Mouse (Mus musculus) ovary, postnatal 14 days (tissue): ENCODE data around the gene Gm8439.
"Not testable (repeated sequence)": the region's sequence is repeated elsewhere in the genome, so short reads cannot be mapped to it uniquely, and the experiment has no call there.

Source experiments
- DNase-seq: peaks from one replicate; pipeline ENCODE4 v3.0.0; 2022; ENCODE audit warnings: low spot score

Gene Gm8439

DNA sequence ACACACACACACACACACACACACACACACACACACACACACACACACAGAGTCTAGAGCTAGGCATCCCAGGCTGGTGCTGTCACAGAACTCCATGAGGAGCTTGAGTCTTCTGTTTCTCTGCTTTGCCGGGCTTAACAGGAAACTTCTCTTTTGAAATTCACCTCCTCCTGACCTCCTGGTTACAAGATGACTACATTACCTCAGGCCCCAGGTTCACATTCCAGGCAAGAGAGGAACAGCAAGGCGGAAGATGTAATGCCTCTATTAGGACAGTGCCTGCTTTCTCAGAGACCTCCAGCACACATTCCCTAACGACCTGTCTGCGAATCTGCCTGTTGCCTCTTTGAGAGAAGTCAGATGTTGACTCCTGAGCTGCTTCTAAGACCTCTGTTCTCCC, at the start of gene Gm8439:
Gene Gm8439 (plus strand): TSS at position 301 of the 400 bp plus-strand sequence.
- no peak for DNase-seq

DNA sequence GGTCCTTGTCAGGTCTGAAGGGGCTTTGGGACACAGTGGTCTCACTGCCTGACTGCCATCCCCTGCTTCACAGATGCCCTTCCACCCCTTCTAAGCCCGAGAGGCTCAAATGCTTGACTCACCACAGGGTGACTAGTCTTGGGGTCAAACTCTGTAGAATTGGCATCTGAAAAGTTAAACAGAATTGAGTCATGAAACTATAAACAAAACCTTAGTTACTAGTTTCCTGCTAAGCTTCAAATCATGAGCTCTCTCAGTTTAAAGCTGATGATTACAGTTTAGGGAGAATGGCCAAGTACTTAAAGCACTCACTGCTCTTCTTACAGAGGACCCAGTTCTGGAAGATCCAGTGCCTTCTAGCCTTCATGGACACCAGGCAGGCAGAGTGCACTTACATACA, 43.6 kb upstream of the Gm8439 start:
- DNase-seq: no peak

DNA sequence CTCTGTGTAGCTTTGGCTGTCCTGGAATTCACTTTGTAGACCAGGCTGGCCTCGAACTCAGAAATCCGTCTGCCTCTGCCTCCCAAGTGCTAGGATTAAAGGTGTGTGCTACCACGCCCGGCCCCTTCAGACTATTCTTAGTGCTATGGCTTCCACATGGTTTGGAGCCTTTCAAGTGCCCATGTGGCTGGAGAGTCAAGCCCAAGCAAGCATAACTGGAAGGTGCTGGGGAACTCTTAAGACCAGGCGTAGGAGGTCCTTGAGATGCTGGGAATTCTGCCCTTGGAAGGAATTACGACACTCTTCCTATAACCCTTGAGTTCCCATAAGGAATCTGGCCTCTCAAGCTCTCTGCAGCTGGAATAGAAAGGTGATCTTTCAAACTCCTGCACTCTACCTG, 32.0 kb upstream of the Gm8439 start:
- DNase-seq: no peak

DNA sequence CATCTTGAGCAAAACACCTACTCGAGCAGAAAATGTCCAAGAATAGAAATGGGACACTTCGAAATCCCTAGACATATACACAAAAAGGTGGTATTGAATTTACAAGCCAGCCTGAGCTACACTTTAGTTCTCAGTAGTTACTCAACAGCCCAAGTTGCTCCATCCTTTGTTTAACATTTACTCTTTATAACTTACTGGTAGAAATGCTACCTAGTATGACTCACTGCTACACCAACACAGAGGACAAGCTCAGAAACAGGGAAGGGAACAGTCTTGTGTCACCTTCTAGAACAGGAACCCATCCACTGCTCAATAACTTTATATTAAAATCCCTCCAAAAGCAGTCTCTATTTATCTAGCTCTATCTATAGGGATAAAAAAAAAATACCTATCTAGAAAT, 22.8 kb upstream of the Gm8439 start:
- no peak for DNase-seq

DNA sequence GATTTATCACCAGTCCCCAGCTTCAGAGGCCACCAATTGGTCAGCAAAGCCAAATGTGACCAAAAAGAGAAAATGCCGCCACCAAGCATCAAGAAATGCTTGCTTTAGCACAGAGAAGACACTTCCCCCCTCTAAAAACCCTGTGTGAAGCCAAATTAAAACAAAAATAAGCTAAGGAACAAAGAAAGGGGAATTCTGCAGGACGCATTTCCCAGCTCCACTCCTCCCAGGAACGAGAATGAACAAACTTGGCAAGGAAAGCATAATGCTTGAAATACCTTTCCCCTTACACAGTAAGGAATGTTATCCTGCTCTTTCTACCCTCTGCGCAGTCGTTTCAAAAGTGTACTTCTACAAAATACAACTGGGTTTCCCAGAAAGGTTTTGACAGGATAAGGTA, 20.5 kb upstream of the Gm8439 start:
- DNase-seq: no peak

DNA sequence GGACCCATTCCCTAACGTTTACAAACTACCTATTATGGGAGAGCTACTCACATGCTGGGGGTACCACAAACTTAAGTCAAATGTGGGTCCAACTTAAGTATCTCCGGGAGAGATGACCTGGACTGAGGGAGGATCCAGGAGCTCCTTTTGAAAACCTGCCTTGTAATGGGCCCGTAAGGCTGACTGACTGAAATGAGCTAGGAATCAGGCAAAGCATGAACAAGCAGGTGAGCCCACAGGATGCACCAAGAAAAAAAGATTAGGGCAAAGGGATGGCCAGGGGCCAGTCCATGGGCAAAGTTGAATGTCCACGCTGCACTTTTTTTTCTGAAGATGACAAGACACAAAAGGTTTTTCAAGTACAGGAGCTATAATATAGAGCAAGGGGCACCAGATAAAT, 19.5 kb upstream of the Gm8439 start:
- no peak for DNase-seq

DNA sequence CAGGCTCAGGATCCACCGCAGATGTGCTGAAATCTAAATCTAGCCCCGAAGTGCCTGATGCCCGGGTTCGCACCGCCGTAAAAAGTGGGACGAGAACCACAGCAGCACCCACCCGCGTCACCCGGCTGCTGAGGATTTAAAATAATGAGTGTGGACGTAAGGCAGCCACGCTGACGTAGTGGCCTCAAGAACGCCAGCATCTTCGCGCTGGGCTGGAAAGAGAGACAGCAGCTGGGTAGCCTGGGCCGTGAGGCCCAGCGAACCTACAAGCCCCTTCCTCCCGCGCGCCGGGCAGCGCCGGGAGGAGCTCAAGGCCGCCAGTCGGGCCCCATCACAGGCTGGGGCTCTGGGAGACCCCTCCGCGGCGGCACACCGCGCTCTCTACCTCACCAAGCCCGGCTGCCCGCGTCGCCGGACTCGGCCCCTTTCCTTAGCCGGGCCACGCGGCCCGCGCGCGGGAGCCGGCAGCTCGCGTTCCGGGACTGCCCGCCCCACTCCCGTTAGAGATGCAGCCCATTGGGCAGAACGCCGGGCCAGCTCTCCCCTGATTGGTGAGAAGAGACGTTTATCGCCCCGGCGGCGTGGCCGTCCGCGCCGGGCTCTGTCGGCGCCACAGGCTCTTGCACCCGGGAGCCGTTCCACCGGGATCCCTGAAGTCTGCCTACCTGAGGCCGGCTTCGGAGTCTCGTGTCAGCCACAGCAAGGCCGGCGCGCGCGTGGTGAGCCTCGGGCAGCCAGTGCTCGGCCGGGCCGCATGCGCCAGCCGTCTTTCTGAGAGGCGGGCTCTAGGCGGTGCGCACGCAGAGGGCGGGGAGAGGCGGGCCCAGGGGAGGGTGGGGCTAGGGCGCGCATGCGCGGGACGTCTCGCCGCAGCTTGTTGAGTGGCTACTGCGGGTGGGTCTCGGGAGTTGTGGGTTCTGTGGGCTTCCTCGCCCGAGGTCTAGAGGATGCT, 18.8 kb upstream of the Gm8439 start, which contains the start of gene Ctps:
Gene Ctps (minus strand): TSS at position 791 of the 952 bp plus-strand sequence.
- DNase-seq: peak; percentile 90

DNA sequence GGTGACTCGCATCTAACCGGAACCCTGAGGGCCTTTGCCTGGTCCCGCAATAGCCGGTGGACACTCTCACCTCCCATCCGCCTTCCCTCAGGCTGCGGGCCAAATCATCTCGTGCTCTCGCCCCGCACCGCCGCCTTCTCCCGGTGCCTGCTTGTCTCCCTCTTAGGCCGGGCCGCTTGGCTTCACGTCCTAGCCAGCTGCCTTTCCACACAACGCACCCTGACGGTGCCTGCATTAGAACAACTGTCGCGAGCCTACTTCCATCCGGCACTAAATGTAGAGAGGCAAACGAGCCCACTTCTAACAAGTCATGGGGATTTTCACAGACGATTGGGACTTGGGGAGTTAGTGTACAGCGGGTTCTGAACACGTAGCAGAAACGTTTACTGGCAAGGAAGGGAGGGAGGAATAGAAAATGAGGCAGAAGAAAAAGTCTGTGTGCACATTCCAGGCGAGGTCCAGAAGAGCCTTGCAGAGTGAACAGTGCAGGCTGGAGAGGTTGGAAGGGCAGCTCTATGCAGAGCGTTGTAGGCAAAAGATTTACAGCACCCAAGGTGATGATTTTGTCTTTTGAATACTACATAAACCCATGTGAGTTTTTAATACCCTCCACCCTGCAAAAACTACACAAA, 18.0 kb upstream of the Gm8439 start:
- DNase-seq: no peak

DNA sequence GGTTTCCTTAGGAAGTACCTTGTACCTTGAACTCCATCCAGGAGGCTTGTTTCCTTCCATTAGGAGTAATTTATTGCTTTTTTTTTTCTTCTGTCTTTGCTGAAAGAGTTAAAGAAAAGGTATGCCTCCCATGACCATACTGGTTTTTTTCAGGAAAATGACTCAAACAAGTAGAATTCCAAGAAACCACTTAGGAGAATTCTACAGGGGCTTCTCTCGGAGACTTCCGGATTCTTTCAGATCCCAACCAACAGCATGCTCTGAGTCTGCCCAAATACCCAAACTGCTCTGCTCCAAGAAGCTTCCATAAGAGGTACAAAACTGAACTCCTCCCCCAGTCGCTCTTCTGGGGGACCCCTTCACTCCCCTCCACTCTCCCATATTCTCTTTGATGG, 17.5 kb upstream of the Gm8439 start:
- no peak for DNase-seq

DNA sequence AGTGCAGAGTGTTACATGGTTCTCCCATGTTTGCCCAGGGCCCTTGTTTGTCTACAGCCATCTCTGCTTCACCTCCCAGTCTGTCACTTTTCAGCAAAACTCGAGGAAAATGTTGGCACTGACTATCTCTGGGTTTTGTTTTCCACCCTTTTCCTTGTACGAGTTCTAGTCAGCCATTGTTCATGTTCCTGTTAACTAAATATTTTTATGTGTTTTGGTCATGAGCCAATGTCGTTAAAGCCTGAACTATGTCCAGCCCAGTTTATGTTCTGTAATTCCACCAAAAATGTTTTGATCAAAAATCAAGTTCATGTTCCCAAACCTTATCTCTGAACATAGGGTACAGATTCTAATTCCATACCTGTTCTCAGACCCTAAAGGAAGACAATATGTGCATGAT, 16.9 kb upstream of the Gm8439 start:
- no peak for DNase-seq

DNA sequence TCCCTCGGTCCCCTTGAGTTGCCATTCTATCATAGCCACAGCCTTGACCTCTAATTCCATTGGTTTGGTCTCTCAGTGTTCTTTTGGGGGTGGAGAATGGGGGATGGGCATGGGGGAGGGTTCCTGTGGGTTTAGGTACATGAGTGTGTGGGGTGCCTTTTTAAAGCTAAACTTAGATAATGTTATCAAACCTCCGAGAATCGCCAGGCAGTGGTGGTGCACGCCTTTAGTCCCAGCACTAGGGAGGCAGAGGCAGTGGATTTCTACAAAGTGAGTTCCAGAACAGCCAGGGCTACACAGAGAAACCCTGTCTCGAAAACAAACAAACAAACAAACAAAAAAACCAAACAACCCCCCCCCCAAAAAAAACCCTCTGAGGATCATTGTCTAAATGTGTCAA, 7.7 kb upstream of the Gm8439 start:
- DNase-seq: no peak

DNA sequence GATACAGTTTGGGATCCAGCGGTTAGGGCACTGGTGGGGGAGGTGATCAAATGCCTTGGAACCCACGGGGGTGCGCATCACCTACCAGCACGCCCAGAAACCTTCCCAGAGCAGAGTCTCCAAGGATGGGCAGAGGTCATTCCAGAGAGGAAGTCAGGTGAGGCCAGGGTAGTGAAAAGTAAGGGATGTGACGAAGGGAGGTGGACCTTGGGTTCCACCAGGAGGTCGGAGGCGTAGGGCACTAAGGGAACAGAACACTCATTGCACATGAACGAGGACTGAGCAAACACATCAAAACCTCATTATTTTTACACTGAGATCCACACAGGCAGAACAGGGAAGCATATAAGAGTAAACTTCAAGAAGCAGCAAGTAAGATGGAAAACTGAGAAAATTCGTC, 6.8 kb upstream of the Gm8439 start:
- no peak for DNase-seq

DNA sequence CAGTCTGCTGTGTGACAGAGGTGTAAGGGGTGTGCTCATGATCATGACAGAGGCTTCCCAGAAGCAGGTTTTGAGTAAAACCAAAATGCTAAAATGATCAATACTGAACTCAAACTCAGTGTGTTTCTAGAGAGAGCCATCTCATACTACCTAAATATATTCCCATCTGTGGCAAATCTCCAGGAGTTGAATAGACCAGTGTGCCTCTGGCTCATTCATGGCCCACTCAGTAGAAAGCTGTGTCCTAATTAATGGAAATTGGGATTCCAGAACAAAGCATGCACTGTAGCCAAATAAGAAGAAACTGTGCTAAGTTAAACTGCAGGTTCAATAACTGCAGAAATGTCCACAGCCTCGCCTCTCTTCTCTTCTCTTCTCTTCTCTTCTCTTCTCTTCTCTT, 1.6 kb upstream of the Gm8439 start:
- DNase-seq: no peak

DNA sequence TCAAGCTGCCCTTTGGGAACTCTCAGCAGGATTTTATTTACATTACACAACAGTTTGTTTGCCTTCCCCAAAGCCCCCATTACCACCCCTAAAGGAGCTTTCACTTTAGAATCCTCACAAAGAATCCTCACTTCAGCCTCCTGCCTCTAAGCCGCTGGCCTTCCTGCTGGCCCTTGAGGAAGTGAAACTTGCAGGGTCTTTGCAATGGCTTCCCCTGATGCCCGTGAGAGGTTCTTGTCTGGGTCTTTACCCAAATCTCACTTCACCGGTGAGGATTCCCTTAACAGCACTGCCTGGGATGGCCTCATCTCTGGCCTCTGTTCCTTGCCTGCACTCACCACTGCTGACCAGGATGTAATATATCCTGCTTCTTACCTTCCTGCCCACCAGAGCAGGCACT, 525 bp downstream of the Gm8439 start:
- DNase-seq: no peak

DNA sequence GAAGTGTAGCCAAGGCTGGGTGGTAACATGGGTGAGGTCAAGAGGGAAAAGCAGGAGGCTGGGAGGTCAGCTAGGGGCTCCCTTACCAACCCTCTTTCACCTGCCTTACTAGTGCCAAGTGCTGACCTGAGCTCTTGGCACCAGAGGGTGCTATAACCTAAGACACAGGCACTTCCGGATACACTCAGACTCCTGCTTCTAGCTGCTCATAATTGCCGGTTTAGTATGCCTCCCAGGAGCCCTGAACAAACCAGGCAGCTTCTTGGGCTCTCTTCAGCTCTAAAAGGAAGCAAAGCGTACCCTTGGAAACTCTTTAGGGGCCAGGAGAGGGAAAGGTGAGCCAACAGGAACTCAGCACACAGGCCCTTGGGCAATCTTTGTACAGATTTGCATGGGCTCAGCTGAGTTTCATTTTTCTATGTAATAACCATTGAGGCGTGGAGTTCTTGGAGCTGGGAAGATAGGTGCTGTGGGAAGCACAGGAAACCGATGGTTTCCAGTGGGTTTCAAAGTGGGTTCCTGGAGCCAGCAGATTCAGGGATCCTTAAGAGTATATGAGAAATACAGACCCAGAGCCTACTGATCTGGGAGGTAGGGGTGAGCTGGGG, 1.4 kb downstream of the Gm8439 start:
- peak; percentile 34 for DNase-seq

DNA sequence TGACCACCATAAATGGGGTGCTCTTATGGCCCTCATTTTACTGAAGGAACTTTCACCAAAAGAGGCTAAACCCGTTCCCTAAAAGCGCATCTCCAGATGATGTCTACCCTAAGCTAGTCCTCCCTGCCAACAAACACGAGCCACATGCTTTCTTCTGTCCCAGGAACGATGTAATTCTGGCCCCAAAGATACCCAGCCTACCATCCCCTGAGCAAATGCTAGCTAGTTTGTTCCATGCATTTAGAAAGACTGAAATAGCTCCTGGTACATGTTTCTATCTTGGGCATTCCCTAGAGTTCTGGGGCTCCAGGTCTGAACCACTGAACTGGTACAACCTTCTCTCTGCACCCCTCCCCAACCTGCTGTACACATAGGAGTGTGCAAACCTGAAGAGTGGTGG, 2.4 kb downstream of the Gm8439 start:
- no peak for DNase-seq

DNA sequence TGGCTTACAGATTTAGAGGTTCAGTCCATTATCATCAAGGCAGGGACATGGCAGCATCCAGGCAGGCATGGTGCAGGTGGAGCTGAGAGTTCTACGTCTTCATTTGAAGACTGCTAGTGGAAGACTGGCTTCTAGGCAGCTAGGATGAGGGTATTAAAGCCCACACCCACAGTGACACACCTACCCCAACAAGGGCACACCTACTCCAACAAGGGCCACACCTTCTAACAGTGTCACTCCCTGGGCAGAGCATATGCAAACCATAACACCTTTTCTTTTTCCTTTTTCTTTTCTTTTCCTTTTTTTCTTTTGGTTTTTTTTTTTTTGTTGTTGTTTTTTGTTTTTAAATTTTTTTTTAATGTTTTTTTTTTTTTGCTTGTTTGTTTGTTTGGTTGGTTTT, 7.7 kb downstream of the Gm8439 start:
- DNase-seq: not testable (repeated sequence)

DNA sequence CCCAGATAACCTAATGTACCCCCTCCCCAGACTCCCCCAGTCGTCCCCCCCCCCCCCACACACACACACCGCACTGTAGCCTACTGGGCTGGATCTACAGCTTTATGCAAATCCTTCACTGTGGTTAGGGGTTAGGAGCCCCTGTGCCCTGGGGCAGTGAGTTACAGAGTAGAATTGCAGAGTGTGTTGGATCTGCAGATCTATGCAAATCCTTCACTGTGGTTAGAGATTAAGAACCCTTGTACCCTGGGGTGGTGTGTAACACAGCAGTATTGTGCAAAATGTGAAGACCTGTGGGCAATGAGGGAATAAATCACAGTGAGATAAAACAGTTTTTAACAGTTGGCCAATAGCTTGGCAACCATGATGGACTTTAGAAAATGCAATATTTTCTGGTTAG, 10.4 kb downstream of the Gm8439 start:
- no peak for DNase-seq

DNA sequence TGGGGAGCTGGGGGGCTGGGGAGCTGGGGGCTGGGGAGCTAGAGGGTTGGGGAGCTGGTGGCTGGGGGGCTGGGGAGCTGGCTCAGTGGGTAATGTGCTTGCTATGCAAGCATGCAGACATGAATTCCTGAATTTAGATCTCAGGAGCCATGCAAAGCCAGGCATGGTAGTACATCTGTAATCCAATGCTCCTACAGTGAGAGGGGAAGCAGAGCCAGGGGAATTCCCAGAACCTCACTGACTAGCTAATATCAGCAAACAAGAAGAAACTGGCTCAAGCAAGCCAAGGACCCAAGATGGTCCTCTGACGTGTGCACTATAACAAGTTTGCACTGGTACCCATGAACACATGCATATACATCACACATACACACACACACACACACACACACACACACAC, 13.2 kb downstream of the Gm8439 start:
- DNase-seq: no peak

DNA sequence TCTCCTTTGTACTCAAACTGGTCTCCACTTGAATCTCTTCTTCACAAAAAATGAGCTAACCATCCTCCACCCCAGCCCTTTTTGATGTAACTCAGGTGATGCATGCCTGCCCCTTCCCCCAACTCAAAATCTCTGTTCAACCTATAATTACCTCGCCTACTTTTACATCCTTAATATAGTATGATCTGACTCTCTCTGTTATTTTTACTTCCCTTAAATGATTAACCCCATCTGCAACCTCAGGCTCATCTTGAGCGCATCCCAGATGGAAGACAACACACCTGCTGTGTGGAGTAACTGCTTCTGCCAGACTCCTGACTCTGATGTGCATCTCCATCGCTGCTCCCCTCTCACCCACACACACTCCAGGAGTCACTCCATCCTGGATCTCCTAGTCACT, 14.1 kb downstream of the Gm8439 start:
- DNase-seq: no peak

DNA sequence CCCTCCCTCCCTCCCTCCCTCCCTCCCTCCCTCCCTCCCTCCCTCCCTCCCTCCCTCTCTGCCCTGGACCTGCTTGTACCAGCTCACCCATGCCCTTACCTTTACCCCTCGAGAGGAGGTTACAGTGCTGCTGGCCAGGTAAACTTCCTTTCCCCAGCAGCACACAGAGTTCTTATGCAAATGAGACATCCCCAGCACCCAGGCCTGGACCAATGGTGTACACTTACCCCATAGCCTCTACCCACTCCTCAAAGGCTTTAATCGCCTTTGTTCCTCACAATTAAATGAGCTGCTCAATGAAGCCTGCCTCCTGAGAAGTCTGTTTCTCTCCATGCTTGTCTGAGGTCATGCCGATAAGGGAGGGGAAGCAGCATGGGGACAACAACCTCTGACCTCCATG, 18.4 kb downstream of the Gm8439 start:
- DNase-seq: no peak

DNA sequence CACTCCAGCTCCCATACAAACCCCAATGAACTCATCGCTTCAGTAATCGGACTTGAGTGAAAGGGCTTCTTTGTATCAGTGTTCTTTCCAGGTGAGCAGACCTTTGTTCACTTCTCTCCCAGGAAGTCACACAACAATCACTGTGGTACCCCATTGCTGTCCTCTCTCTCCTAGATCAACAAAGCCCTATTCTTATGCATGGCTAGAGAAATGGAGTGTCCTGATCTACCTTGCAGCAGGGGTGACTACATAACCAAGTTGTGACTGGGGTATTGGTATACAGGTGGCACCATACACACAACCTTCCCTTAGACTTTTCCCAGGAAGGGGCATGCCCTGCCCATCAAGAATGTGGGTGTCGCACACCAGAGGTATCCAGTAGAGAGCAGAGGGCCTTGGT, 22.5 kb downstream of the Gm8439 start:
- DNase-seq: no peak
